Mouse (Mus musculus) megakaryocyte, adult 5-6 weeks (primary cell): ENCODE measurements at regions not wholly inside any gene's neighbourhood (a gene's known extent, or its start where the extent isn't known, plus 50 kb on each side); places are given as distances from the start of the nearest gene placed in this dataset.

ENCODE experiments used
- ATAC-seq: 2 replicates; pipeline ENCODE4 v1.8.0; 2016; ENCODE audit warnings: mild to moderate bottlenecking, inconsistent platforms; ENCODE audit not compliant: poor library complexity, severe bottlenecking

DNA sequence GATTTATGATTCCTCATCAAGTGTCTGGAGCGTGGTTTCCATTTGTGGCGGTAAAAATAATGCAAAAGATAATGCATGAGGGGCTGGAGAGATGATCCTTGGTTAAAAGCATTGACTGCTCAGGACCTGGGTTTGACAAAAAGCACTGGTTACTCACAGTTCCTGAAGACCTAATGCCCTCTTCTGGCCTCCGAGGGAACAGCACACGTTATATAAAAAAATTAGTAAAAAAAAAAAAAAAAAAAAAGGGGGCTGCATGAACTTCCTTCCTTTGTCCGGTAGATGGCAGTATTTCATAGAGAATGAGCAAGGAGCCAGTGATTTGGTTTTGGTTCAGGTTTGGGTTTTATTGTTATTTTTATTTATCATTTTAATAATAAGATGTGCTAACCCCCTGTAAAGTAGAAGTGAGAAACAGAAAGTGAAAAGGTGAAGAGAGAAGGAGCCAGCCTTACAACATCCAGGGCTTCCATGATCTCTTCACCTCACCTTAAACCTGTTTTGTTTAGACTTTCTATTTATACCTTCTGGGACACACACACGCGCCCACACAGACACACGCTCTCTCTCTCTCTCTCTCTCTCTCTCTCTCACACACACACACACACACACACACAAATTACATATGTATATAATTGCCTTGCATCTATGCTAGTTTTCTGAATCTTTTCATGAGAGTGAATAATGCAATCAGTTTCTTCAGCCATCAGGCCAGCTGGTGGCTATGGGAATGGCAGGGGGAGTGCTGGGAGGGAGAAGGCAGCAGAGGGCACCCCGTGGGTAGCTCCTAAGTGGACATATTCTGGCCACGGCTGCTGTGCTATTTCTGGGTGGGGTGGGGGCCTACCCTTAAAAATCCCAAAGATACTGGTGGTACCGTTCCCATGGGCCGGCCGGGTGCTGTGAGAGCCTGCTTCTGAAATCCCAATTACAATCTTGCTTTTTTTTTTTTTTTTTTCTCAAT is 230.0 kb downstream of the Poteg start:
- ATAC-seq = peak; percentile 66

DNA sequence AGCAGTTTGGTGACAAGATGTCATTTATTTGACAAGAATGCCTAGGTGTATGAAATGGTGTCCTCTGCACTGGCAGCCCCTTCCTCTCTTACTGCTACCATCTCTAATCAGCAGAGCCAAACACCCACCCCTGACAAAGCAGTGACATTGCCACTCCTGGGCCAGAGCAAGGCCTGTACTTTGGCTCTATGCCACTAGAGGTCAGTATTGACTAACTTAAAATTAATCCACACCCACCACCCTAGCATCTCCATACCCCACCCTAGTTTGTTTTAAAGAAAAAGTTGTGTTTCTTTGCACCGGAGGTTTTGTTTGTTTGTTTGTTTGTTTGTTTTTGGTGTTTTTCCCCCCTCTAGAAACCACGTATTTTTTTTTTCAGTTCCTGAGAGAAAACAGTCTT is 231.7 kb downstream of the Poteg start:
- peak; percentile 67 for ATAC-seq

DNA sequence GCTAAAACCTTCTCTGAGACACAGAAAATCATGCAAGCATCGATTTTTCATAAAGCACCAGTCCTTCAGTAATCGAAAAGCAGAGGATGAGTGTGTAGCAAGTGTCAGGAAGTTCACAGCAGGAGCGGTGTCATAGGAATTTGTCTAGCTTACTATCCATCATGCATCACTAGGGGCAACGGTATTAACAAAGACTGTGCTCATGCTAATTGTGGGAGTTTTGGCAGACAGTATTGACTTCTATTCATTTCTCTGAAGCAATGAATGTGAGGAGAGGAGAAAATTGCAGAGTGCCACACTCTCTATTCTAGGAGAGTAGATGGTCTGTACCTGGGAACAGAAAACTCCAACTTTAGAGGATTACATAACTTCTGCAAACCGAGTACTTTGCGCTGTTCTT is 274.5 kb downstream of the Poteg start:
- ATAC-seq = no peak

DNA sequence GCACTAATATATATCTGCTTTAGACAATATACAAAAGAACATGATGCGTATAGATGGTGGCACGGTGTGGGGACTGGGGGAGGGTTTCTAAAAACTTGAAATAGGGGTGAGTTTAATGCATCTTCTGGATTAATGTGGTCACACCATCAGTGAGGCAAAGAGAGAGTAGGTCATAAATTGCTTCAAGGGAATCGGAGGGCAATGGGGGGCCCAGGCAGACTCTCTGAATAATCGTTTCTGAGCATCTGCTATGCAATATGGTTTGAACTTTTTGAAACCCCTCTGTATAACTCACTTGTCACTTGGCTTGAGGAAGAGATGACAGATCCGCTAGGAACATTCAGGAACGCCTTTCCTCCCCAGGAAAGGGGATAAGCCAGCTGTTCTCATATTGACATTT is 322.8 kb downstream of the Poteg start:
- ATAC-seq = no peak

DNA sequence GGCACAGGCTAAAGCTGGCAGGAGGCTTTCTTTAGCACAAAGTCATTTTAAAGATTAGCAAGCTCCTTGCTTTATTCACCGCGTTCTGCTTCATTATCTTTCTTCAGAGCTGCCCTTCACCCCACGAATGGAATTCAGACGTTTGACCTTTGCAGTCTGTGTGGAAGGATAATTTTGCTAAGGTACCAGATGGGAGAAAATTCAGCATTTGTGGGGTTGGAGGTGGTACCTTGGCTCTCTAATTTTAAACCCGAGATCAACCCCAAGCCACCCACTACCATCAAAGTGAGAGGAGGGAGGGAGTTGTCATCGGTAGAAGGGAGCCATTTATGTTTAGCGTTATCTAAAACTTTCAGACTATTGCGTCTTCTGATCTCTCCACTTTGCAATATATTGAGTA is 323.3 kb downstream of the Poteg start:
- no peak for ATAC-seq

DNA sequence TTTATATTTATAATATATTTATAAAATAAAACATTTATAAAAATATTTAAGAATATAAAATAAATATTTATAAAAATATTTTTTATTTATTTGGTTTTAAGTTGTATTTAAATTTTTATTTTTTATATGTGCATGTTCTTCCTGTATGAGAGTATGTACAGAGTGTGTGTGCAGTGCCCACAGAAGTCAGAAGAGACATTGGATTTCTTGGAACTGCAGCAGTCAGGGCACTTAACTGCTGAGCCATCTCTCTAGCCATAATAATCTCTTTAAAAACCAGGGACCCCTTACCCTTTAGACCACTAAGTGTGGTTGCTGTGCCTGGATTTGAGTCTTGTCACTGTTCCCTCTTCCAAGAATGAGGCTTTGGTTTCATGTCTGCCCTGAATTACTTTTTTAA is 323.8 kb downstream of the Poteg start:
- no peak for ATAC-seq

DNA sequence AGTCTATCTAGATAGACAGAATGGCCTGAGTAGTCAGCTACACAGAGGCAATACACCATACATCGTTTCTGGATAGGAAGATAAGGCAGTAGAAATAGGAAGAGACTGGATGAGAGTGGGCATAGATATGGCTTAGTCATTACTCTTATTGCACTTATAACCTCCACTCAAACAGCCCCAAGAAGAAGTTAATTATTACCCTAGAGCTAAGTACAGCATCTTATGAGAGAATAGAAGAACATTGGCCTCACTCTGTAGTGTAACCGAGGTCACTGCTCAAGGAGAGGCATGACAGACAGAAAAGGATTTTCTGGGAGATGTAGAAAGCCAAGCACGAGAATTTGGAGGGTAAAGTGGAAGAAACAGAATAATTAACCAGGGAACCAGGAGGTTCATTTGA is 331.5 kb downstream of the Poteg start:
- ATAC-seq = no peak
